Mouse (Mus musculus): Measurements from ENCODE around the gene Mast4.

DNA sequence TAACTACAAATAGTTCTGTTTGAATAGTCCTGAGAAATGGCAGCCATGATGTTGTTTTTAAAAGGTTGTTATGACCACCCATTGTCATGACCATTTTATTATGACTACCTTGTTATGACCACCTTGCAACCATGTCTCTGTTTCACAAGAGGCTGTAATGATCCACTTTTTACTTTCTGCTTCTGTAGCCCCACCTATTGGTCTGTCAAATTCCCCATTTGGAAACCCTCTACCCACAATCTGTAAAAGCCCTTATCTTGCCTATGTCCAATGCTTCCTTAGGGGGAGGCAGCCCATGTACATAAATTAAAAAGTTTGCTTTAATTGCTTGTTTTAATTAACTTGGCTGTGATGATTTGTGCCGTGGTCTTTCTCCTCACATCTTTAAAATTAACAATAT lies 419.0 kb downstream of the Mast4 start:
- TF ChIP-seq CTCF (conservative IDR thresholded peaks at IDR 0.05 in 1 of 2, IDR thresholded peaks at IDR 0.05 in 1 of 2; ENCODE audit: low read depth in 2 of 2, low read length in 2 of 2) (peak in 1 of 2 experiments; percentile 56; a peak in 2 of 4 replicates), RAD21 (IDR thresholded peaks at IDR 0.05; ENCODE audit: low read depth, low read length) (peak; percentile 56), ZKSCAN1 (IDR thresholded peaks at IDR 0.05; ENCODE audit: borderline replicate concordance, low read depth, low read length) (no peak), TCF12 (IDR thresholded peaks at IDR 0.05; ENCODE audit: low read depth, low read length) (no peak), EP300 (IDR thresholded peaks at IDR 0.05; ENCODE audit: low read length) (no peak), CHD1 (IDR thresholded peaks at IDR 0.05; ENCODE audit: low read depth, low read length) (no peak), POLR2A (IDR thresholded peaks at IDR 0.05; ENCODE audit: low read depth, low read length) (no peak), MYC (IDR thresholded peaks at IDR 0.05; ENCODE audit: low read depth, low read length) (no peak), E2F4 (IDR thresholded peaks at IDR 0.05; ENCODE audit: insufficient replicate concordance, low read depth, low read length) (no peak), SIN3A (IDR thresholded peaks at IDR 0.05; ENCODE audit: low read length) (no peak), MAZ (IDR thresholded peaks at IDR 0.05; ENCODE audit: low read depth, low read length) (no peak), MAFK (IDR thresholded peaks at IDR 0.05; ENCODE audit: insufficient replicate concordance, low read length) (no peak), ZNF384 (IDR thresholded peaks at IDR 0.05; ENCODE audit: low read depth, low read length) (no peak), MEF2A (IDR thresholded peaks at IDR 0.05; ENCODE audit: borderline replicate concordance, low read depth, low read length) (no peak)

Data from CH12.LX (cell line).